Mouse (Mus musculus): ENCODE measurements around the gene Cenpf. TPM values are rescaled to one million over a fixed set of nuclear protein-coding genes. Genes with fewer than 3 reads are reported as not detected.
A peak's percentile ranks its signal among the peaks of the same experiment; 100 is the strongest.

The Cenpf gene
- polyA plus RNA-seq, 1 experiment from 2014 or later, result 86.6 TPM

- ATAC-seq (ENCODE audit: low FRiP score), result peak; percentile 1; the same call in 1 of the 2 replicates
- Histone ChIP-seq H3K27ac (peak overlapping the region; percentile 57; the same call in 1 of the 2 replicates), H3K9ac (peak overlapping the region; percentile 51), H3K9me3 (replicated peaks) (no peaks in the 10 kb centered on the region), H3K4me1 (peaks cover 31% of the 10 kb centered on the region), H3K4me3 (peak overlapping the region; percentile 75), H3K4me2 (replicated peaks) (peak overlapping the region; percentile 90), H3K36me3 (peaks cover 8% of the 10 kb centered on the region), H3K27me3 (no peaks in the 10 kb centered on the region)
- WGBS, result under 1% methylated on average over 15 of the region's 15 CpGs
Measured at GRCm38 (mm10) chr1:189688388-189688750, 483 bp upstream of the Cenpf start.

DNA sequence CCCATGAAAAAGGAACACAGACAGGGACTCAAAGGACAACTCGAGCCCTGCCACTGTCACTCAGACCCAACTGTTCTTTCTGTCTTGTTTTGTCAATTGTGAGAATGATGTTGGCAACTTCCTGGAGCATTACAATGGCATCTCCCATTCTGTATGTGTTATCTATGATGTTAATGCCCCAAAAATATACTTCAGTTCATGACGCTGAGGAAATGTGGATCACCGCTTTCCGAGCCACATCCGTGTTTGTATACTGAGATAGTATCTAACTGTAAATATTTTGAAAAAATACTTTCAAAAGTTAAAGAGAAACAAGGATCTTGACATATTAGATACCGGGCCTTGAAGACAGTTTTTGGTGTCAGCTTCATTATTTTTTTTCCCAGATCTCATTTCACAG, 1.9 kb downstream of the Cenpf start:
- no peak for ATAC-seq (ENCODE audit: low FRiP score)
- Histone ChIP-seq H3K27me3 (no peaks in the 10 kb centered on the region), H3K36me3 (peaks cover 21% of the 10 kb centered on the region), H3K4me3 (no peak overlapping the region), H3K4me1 (peaks cover 31% of the 10 kb centered on the region), H3K4me2 (replicated peaks) (0 out of 2 replicates have a peak overlapping the region, but pooled peaks have one; percentile 90), H3K9ac (0 out of 2 replicates have a peak overlapping the region, but pooled peaks have one; percentile 15), H3K27ac (no peak overlapping the region), H3K9me3 (replicated peaks) (no peaks in the 10 kb centered on the region)
- WGBS, result 88% methylated on average over 6 of the region's 6 CpGs

DNA sequence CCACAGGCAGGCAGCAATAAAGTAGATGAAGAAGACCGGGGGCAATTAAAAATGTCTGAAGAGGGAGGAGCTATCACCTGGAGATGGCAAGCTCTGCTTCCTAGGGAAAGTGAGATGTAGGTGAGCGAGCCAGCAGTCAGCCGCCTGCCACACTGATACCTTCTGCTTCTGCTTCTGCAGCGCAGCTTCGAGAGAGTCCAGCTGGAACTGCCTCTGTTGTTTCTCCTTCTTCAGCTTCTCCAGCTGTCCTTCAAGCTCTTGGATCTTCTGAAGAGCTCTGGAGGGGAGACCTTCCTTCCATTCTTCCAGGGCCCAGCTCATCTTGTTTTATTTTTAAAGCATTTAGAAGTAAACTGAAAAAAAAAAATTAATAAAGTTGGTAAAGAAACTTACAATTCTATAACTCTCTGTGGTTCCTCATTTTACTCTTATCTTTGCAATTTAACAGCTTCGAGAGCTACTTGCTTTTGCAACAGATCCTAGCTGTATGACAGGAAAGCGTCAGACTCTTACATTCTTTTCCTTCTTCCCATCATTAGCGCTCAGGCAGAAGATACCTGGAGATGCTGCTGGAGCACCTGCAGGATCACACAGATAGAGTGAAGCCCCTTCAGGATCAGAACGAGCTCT, 3.0 kb downstream of the Cenpf start:
- H3K4me2 ChIP-seq (replicated peaks), result no peak overlapping the region
- peaks cover 31% of the 10 kb centered on the region for H3K4me1 ChIP-seq
- no peak overlapping the region for H3K4me3 ChIP-seq
- peaks cover 32% of the 10 kb centered on the region for H3K36me3 ChIP-seq
- no peak overlapping the region for H3K9ac ChIP-seq
- WGBS, result 95% methylated on average over 9 of the region's 9 CpGs
- H3K27me3 ChIP-seq, result no peaks in the 10 kb centered on the region
- no peaks in the 10 kb centered on the region for H3K9me3 ChIP-seq (replicated peaks)
- no peak overlapping the region for H3K27ac ChIP-seq
- no peak for ATAC-seq (ENCODE audit: low FRiP score)

DNA sequence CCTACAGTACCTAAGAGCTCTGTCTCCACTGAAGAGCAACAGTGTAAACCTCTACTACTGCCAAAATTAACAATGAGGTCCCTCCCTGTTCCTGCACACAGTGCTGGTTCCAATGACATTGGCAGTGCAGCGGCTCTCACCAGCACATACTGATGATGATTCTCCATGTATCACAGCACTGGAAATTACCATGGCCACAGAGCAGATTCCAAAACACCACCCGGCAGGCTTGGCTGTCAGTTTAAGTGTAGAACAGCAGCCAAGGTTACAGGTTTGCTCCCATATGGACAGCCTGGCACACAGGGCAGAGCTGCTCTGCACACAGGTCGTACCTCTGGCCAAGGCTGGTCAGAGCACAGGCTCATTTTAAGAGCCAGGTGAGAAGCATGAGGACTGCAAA, 8.3 kb downstream of the Cenpf start:
- no peaks in the 10 kb centered on the region for H3K4me1 ChIP-seq
- 98% methylated on average over 3 of the region's 3 CpGs for WGBS
- ATAC-seq (ENCODE audit: low FRiP score), result no peak
- peaks cover 50% of the 10 kb centered on the region for H3K36me3 ChIP-seq
- H3K4me2 ChIP-seq (replicated peaks), result no peak overlapping the region
- H3K27me3 ChIP-seq, result no peaks in the 10 kb centered on the region
- no peak overlapping the region for H3K4me3 ChIP-seq
- H3K9ac ChIP-seq, result no peak overlapping the region
- no peak overlapping the region for H3K27ac ChIP-seq
- H3K9me3 ChIP-seq (replicated peaks), result no peaks in the 10 kb centered on the region

DNA sequence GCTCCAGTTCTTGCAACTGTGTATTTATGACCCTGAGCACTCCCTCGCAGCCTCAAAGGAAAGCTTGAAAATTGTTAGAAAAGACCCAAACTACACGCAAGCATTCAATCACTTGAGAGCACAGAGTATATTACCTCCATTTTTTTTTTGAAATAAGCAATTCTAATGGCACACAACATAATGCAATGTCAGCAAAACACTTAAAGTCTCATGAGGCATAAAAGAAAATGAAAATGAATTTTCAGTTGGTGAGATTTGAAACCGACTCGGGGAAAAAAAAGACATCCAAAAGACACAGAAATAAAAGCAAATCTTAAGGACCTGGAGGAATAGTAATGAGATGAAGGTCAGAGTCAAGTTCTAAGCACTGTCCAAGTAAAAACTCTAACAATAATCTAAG, 11.9 kb downstream of the Cenpf start:
- Histone ChIP-seq H3K4me1 (no peaks in the 10 kb centered on the region), H3K9ac (no peak overlapping the region), H3K4me3 (no peak overlapping the region), H3K27ac (no peak overlapping the region), H3K4me2 (replicated peaks) (no peak overlapping the region), H3K36me3 (peaks cover 59% of the 10 kb centered on the region), H3K27me3 (no peaks in the 10 kb centered on the region), H3K9me3 (replicated peaks) (no peaks in the 10 kb centered on the region)
- no peak for ATAC-seq (ENCODE audit: low FRiP score)
- 94% methylated on average over 4 of the region's 4 CpGs for WGBS

- no peak for ATAC-seq (ENCODE audit: low FRiP score)
- no peak overlapping the region for H3K9ac ChIP-seq
- no peaks in the 10 kb centered on the region for H3K9me3 ChIP-seq (replicated peaks)
- no peak overlapping the region for H3K4me3 ChIP-seq
- no peaks in the 10 kb centered on the region for H3K27me3 ChIP-seq
- 90% methylated on average over 1 of the region's 1 CpGs for WGBS
- peaks cover 57% of the 10 kb centered on the region for H3K36me3 ChIP-seq
- H3K4me1 ChIP-seq, result no peaks in the 10 kb centered on the region
- H3K4me2 ChIP-seq (replicated peaks), result no peak overlapping the region
- no peak overlapping the region for H3K27ac ChIP-seq
Measured at GRCm38 (mm10) chr1:189675421-189675820, 12.5 kb downstream of the Cenpf start.

DNA sequence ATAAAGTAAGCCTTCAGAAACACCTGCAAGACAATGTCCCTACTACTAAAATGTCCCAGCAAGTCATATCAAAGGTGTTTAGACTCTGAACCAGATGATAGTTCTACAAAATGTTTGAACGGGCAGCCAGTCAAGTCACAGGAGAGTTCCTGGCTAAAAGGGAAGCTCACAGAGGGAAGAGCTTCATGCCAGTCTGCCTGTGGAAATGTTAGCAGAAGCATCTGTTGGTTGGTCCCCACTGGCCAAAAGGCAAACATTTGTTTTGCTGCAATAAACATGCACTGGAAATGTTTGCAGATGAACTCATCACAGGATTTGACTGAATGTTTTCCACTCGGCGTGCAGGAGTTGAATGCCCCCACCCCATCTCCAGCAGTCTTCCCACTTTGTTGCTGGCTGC, 21.9 kb downstream of the Cenpf start:
- Histone ChIP-seq H3K27me3 (no peaks in the 10 kb centered on the region), H3K9ac (no peak overlapping the region), H3K4me3 (no peak overlapping the region), H3K4me2 (replicated peaks) (no peak overlapping the region), H3K36me3 (peaks cover 23% of the 10 kb centered on the region), H3K4me1 (no peaks in the 10 kb centered on the region), H3K27ac (no peak overlapping the region), H3K9me3 (replicated peaks) (no peaks in the 10 kb centered on the region)
- WGBS, result 88% methylated on average over 3 of the region's 3 CpGs
- ATAC-seq (ENCODE audit: low FRiP score), result no peak

DNA sequence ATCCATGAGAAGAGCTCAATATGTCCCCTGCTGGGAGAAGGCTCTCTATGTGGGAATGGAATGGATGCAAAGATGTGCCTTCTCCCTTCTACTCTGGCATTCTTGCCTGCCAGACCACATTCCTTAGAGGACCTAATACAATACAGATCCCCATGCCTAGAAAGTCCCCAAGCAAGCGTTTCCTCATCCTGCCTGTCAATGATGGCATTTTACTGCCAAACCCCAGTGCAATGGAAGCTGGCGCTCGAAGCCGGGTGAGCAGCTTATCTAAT, 23.1 kb downstream of the Cenpf start:
- ATAC-seq (ENCODE audit: low FRiP score), result no peak
- Histone ChIP-seq H3K27ac (no peak overlapping the region), H3K36me3 (peaks cover 15% of the 10 kb centered on the region), H3K9me3 (replicated peaks) (no peaks in the 10 kb centered on the region), H3K4me1 (no peaks in the 10 kb centered on the region), H3K27me3 (no peaks in the 10 kb centered on the region), H3K4me2 (replicated peaks) (no peak overlapping the region), H3K4me3 (no peak overlapping the region), H3K9ac (no peak overlapping the region)
- WGBS, result 78% methylated on average over 4 of the region's 4 CpGs

GRCm38 (mm10) chr1:189664061-189664872, 23.6 kb downstream of the Cenpf start:
- Histone ChIP-seq H3K9me3 (replicated peaks) (no peaks in the 10 kb centered on the region), H3K9ac (no peak overlapping the region), H3K4me3 (no peak overlapping the region), H3K27me3 (no peaks in the 10 kb centered on the region), H3K4me1 (no peaks in the 10 kb centered on the region), H3K27ac (no peak overlapping the region), H3K4me2 (replicated peaks) (no peak overlapping the region), H3K36me3 (peaks cover 14% of the 10 kb centered on the region)
- 83% methylated on average over 10 of the region's 10 CpGs for WGBS
- no peak for ATAC-seq (ENCODE audit: low FRiP score)

- Histone ChIP-seq H3K36me3 (peaks cover 22% of the 10 kb centered on the region), H3K9me3 (replicated peaks) (no peaks in the 10 kb centered on the region), H3K9ac (no peak overlapping the region), H3K4me3 (no peak overlapping the region), H3K4me2 (replicated peaks) (no peak overlapping the region), H3K4me1 (no peaks in the 10 kb centered on the region), H3K27ac (no peak overlapping the region), H3K27me3 (no peaks in the 10 kb centered on the region)
- 84% methylated on average over 1 of the region's 1 CpGs for WGBS
- ATAC-seq (ENCODE audit: low FRiP score), result no peak
Measured at GRCm38 (mm10) chr1:189663437-189663836, 24.4 kb downstream of the Cenpf start.

DNA sequence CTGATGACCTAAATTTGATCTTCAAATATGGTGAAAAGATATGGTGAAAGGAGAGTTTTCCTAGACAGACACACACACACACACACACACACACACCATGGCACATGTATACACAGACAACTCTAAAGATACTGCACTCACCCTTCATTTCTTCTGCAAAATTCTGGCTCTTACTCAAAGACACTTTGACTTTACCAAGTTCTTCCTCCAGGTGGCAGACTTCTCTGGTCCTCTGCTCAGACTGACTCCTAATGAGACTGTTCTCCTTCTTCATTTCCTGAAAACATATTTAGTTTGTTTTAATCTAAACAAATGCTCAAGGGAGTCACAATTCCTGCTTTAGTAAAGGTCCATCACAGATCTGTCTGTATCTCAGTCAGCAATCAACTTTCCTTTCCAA, 26.0 kb downstream of the Cenpf start:
- Histone ChIP-seq H3K36me3 (peaks cover 34% of the 10 kb centered on the region), H3K4me1 (no peaks in the 10 kb centered on the region), H3K4me3 (no peak overlapping the region), H3K27ac (no peak overlapping the region), H3K27me3 (no peaks in the 10 kb centered on the region), H3K9ac (no peak overlapping the region), H3K9me3 (replicated peaks) (no peaks in the 10 kb centered on the region), H3K4me2 (replicated peaks) (no peak overlapping the region)
- ATAC-seq (ENCODE audit: low FRiP score), result no peak

GRCm38 (mm10) chr1:189657406-189657805, 30.5 kb downstream of the Cenpf start:
- H3K36me3 ChIP-seq, result peaks cover 52% of the 10 kb centered on the region
- no peaks in the 10 kb centered on the region for H3K27me3 ChIP-seq
- H3K4me2 ChIP-seq (replicated peaks), result no peak overlapping the region
- no peaks in the 10 kb centered on the region for H3K9me3 ChIP-seq (replicated peaks)
- H3K9ac ChIP-seq, result no peak overlapping the region
- no peak overlapping the region for H3K4me3 ChIP-seq
- H3K4me1 ChIP-seq, result no peaks in the 10 kb centered on the region
- no peak for ATAC-seq (ENCODE audit: low FRiP score)
- 89% methylated on average over 8 of the region's 8 CpGs for WGBS
- no peak overlapping the region for H3K27ac ChIP-seq

DNA sequence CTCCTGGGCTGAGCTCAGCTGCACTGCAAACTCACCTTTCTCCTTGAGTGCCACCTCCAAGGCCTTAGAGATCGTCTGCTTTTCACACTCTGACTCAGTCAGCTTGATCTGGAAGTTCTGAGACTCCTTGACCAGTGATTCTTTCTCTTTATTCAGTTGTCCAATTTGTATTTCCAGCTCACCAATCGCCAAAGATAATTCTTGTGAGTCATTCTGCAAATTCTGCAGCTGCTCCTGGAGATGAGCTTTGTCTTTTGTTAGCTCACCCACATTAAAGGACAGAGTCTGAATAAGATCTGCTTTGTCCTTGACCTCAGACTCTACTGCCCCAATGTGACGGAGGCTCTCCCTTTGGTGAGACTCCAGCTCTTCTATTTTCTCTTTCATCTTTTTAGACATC, 34.1 kb downstream of the Cenpf start:
- no peaks in the 10 kb centered on the region for H3K27me3 ChIP-seq
- no peak overlapping the region for H3K4me2 ChIP-seq (replicated peaks)
- H3K27ac ChIP-seq, result no peak overlapping the region
- H3K36me3 ChIP-seq, result peaks cover 58% of the 10 kb centered on the region
- H3K9ac ChIP-seq, result no peak overlapping the region
- WGBS, result 90% methylated on average over 3 of the region's 3 CpGs
- no peak for ATAC-seq (ENCODE audit: low FRiP score)
- H3K4me1 ChIP-seq, result no peaks in the 10 kb centered on the region
- no peak overlapping the region for H3K4me3 ChIP-seq
- H3K9me3 ChIP-seq (replicated peaks), result no peaks in the 10 kb centered on the region
